Mouse (Mus musculus): Measurements from ENCODE around the gene Stard3nl. TPM values are rescaled to one million over a fixed set of nuclear protein-coding genes. Genes with fewer than 3 reads are reported as not detected.
"Not testable (repeated sequence)": the region's sequence is repeated elsewhere in the genome, so short reads cannot be mapped to it uniquely, and the experiment has no call there.

The Stard3nl gene
- polyA plus RNA-seq, 1 experiment from 2014 or later = 215 TPM

DNA sequence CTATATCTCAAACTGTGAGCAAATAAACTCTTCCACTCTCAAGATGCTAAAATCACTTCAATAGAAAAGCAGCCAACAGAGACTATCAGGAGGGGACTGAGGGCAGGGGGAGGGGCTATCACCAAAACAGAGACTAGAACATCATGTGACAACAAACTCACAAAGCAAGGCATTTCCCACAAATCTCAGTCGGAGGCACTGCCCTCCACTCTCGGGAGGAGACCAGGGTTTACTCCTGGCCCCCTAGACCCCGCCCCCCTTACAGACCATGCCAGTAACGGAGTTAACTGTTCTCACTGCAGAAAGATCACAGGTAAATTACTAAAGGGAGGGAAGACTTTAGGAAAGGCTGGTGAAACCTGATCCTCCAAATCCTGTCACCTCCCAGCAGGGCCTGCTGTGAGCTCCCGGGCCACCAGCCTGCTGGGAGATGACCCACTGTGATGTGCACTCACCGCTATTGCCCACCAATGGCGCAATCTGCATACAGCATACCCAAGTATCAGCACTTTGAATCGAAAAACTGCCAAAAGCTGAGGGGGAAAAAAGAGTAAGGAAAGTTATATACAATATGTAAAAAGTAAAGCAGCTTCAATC is 23.4 kb downstream of the Stard3nl start:
- no peak overlapping the region for H3K4me2 ChIP-seq
- H3K9ac ChIP-seq = no peak overlapping the region
- no peaks in the 10 kb centered on the region for H3K9me3 ChIP-seq
- no peak overlapping the region for H3K27ac ChIP-seq (replicated peaks)
- H3K4me1 ChIP-seq (replicated peaks) = no peaks in the 10 kb centered on the region
- 13% methylated on average over 8 of the region's 8 CpGs for WGBS
- no peaks in the 10 kb centered on the region for H3K27me3 ChIP-seq
- H3K36me3 ChIP-seq = peaks cover 64% of the 10 kb centered on the region
- ATAC-seq (ENCODE audit: low read depth) = no peak
- H3K4me3 ChIP-seq = no peak overlapping the region

GRCm38 (mm10) chr13:19368817-19369216 is 26.8 kb downstream of the Stard3nl start:
- H3K9me3 ChIP-seq = no peaks in the 10 kb centered on the region
- no peak overlapping the region for H3K4me3 ChIP-seq
- no peak overlapping the region for H3K4me2 ChIP-seq
- H3K9ac ChIP-seq = no peak overlapping the region
- no peaks in the 10 kb centered on the region for H3K27me3 ChIP-seq
- 94% methylated on average over 6 of the region's 6 CpGs for WGBS
- H3K36me3 ChIP-seq = peaks cover 61% of the 10 kb centered on the region
- no peak for ATAC-seq (ENCODE audit: low read depth)
- H3K27ac ChIP-seq (replicated peaks) = no peak overlapping the region
- H3K4me1 ChIP-seq (replicated peaks) = no peaks in the 10 kb centered on the region

DNA sequence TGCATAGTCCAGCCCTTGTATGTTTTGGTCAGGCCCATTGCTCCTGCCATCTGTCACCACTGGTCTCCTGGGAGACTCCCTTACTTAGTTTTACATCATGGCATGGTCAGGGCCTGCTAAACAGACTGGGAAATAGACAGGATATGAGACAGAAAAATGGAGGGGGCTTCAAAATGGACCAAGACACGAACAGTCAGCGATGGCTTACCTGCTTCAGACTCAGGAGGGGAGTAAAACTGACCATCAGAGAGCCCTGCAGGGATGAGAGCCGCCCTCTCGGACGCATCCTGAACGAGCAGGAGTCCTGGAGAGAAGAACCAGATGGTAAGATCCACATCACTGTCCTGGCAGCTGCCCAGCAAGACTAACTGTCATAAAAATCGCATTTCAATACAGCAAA is 28.1 kb downstream of the Stard3nl start:
- no peak for ATAC-seq (ENCODE audit: low read depth)
- no peak overlapping the region for H3K4me2 ChIP-seq
- H3K4me1 ChIP-seq (replicated peaks) = no peaks in the 10 kb centered on the region
- whole genome bisulfite sequencing = 69% methylated on average over 7 of the region's 7 CpGs
- H3K27ac ChIP-seq (replicated peaks) = no peak overlapping the region
- H3K9ac ChIP-seq = no peak overlapping the region
- H3K27me3 ChIP-seq = no peaks in the 10 kb centered on the region
- H3K4me3 ChIP-seq = no peak overlapping the region
- H3K9me3 ChIP-seq = no peaks in the 10 kb centered on the region
- peaks cover 62% of the 10 kb centered on the region for H3K36me3 ChIP-seq

DNA sequence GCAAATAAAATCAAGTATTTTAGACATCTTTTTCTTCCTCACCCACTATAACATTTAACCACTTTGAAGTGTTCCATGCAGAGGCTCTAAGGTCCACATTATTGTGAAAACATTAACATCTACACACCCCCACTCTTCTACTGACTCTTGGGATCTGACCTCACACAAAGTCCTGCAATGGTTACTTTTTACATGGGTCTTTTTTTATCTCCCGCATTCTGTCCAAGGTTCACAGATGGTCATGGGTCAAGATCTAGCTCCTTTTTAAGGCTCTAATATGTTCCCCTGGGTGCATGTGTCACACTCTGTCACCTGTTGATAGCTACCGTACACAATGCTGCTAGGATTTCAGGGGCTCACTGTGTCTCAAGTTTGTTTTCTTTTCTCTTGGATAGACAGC is 28.7 kb downstream of the Stard3nl start:
- 81% methylated on average over 2 of the region's 2 CpGs for WGBS
- H3K4me1 ChIP-seq (replicated peaks) = no peaks in the 10 kb centered on the region
- H3K4me2 ChIP-seq = no peak overlapping the region
- ATAC-seq (ENCODE audit: low read depth) = no peak
- H3K27me3 ChIP-seq = no peaks in the 10 kb centered on the region
- H3K27ac ChIP-seq (replicated peaks) = no peak overlapping the region
- H3K9me3 ChIP-seq = no peaks in the 10 kb centered on the region
- H3K4me3 ChIP-seq = no peak overlapping the region
- H3K36me3 ChIP-seq = peaks cover 56% of the 10 kb centered on the region
- H3K9ac ChIP-seq = no peak overlapping the region

DNA sequence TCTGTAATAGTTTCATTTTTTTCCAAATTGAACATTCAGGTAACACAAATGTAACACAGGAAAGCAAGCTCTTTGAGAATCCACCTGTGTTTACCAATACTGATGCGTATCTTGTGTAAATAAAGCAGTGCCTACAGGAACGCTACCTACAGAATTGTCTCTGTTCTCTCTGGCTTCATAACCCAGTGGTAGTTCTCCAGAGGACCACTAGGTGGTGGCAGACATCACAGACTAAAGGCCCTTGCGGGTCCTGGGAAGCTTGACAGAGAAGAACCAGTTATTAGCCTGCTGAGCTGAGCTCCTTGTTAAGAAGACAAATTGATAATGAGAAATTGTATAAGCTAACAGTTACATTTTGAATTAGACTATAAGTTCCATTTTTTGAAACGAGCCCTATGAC is 30.0 kb downstream of the Stard3nl start:
- peaks cover 49% of the 10 kb centered on the region for H3K36me3 ChIP-seq
- ATAC-seq (ENCODE audit: low read depth) = 0 out of 2 replicates have a peak, but pooled peaks have one; percentile 55

GRCm38 (mm10) chr13:19364245-19364772 is 31.3 kb downstream of the Stard3nl start:
- Histone ChIP-seq H3K4me1 (replicated peaks) (no peaks in the 10 kb centered on the region), H3K9me3 (no peaks in the 10 kb centered on the region), H3K27ac (replicated peaks) (no peak overlapping the region), H3K36me3 (peaks cover 40% of the 10 kb centered on the region), H3K4me3 (no peak overlapping the region), H3K27me3 (no peaks in the 10 kb centered on the region), H3K9ac (no peak overlapping the region), H3K4me2 (no peak overlapping the region)
- WGBS = 83% methylated on average over 11 of the region's 11 CpGs
- peak; percentile 58; the same call in 1 of the 2 replicates for ATAC-seq (ENCODE audit: low read depth)

More for the DNA sequence above, 30.0 kb downstream of the Stard3nl start:
- 39% methylated on average over 4 of the region's 4 CpGs for WGBS
- Histone ChIP-seq H3K27ac (replicated peaks) (no peak overlapping the region), H3K4me1 (replicated peaks) (no peaks in the 10 kb centered on the region), H3K9ac (no peak overlapping the region), H3K4me2 (no peak overlapping the region), H3K9me3 (no peaks in the 10 kb centered on the region), H3K4me3 (no peak overlapping the region), H3K27me3 (no peaks in the 10 kb centered on the region)

GRCm38 (mm10) chr13:19362358-19362757 is 33.2 kb downstream of the Stard3nl start:
- H3K36me3 ChIP-seq = peaks cover 46% of the 10 kb centered on the region
- no peak overlapping the region for H3K9ac ChIP-seq
- WGBS = 60% methylated on average over 6 of the region's 6 CpGs

GRCm38 (mm10) chr13:19358027-19358426 is 37.6 kb downstream of the Stard3nl start:
- WGBS = 73% methylated on average over 5 of the region's 5 CpGs
- no peak overlapping the region for H3K4me2 ChIP-seq
- H3K9me3 ChIP-seq = no peaks in the 10 kb centered on the region
- H3K9ac ChIP-seq = no peak overlapping the region
- no peak for ATAC-seq (ENCODE audit: low read depth)
- H3K4me1 ChIP-seq (replicated peaks) = peaks cover 8% of the 10 kb centered on the region; the same call in 1 of the 2 replicates
- H3K4me3 ChIP-seq = no peak overlapping the region
- peaks cover 45% of the 10 kb centered on the region for H3K36me3 ChIP-seq
- no peaks in the 10 kb centered on the region for H3K27me3 ChIP-seq
- no peak overlapping the region for H3K27ac ChIP-seq (replicated peaks)

More at GRCm38 (mm10) chr13:19362358-19362757, 33.2 kb downstream of the Stard3nl start:
- Histone ChIP-seq H3K4me1 (replicated peaks) (no peaks in the 10 kb centered on the region), H3K4me3 (no peak overlapping the region), H3K27me3 (no peaks in the 10 kb centered on the region), H3K4me2 (no peak overlapping the region), H3K27ac (replicated peaks) (no peak overlapping the region), H3K9me3 (no peaks in the 10 kb centered on the region)
- ATAC-seq (ENCODE audit: low read depth) = no peak

DNA sequence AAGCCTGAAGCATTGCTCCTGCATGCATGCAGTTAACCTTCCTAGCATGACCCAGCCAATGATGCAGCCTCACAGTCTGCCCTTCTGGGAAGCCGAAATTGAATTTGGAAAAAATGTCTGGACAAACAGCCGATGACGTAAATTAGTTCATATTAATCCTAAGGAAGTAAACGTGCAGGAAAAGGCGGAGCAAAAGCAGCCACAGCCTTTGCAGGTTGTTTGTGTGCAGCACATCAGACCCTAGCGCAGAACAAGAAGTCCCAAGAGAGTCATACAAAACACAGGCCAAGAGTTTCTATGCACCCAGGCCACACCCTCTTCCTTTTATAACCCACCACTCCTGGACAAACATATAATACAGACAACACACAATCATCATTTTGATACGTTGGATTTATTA is 38.3 kb downstream of the Stard3nl start:
- Histone ChIP-seq H3K36me3 (peaks cover 45% of the 10 kb centered on the region), H3K4me3 (no peak overlapping the region), H3K4me1 (replicated peaks) (peaks cover 8% of the 10 kb centered on the region; the same call in 1 of the 2 replicates), H3K9ac (no peak overlapping the region), H3K27ac (replicated peaks) (no peak overlapping the region), H3K27me3 (no peaks in the 10 kb centered on the region), H3K9me3 (no peaks in the 10 kb centered on the region), H3K4me2 (no peak overlapping the region)
- no peak for ATAC-seq (ENCODE audit: low read depth)
- WGBS = 82% methylated on average over 7 of the region's 7 CpGs

GRCm38 (mm10) chr13:19356720-19357119 is 38.9 kb downstream of the Stard3nl start:
- peak; percentile 43 for ATAC-seq (ENCODE audit: low read depth)
- Histone ChIP-seq H3K9me3 (no peaks in the 10 kb centered on the region), H3K9ac (no peak overlapping the region), H3K4me3 (no peak overlapping the region), H3K4me2 (no peak overlapping the region), H3K36me3 (peaks cover 45% of the 10 kb centered on the region), H3K27me3 (no peaks in the 10 kb centered on the region), H3K4me1 (replicated peaks) (peaks cover 8% of the 10 kb centered on the region; the same call in 1 of the 2 replicates), H3K27ac (replicated peaks) (no peak overlapping the region)
- WGBS = 69% methylated on average over 5 of the region's 5 CpGs

DNA sequence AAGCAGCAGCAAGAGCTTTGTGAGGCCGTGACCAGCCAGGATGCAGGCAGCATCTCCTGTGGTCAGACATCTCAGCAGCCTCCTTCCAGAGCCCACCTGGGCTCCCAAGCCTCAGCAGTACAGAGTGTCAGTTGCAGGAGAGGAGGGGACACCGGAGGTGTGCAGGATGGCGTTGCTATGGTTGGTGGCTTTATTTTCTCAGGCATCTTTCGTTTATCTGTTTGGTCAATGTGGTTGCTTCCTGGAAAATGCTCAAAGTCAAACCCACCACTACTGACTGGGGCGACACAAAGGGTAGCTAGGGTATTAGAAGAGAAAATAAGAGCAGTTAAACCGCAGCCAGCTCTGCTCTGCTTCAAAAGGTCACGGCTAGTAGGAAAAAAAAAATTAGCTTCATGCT is 39.5 kb downstream of the Stard3nl start:
- Histone ChIP-seq H3K36me3 (peaks cover 42% of the 10 kb centered on the region), H3K9me3 (no peaks in the 10 kb centered on the region), H3K4me1 (replicated peaks) (peaks cover 8% of the 10 kb centered on the region; the same call in 1 of the 2 replicates), H3K4me2 (no peak overlapping the region), H3K9ac (no peak overlapping the region), H3K4me3 (no peak overlapping the region), H3K27me3 (no peaks in the 10 kb centered on the region), H3K27ac (replicated peaks) (no peak overlapping the region)
- 67% methylated on average over 7 of the region's 7 CpGs for WGBS
- ATAC-seq (ENCODE audit: low read depth) = no peak

GRCm38 (mm10) chr13:19352795-19353194 is 42.8 kb downstream of the Stard3nl start:
- Histone ChIP-seq H3K4me3 (no peak overlapping the region), H3K36me3 (peaks cover 22% of the 10 kb centered on the region), H3K27me3 (no peaks in the 10 kb centered on the region), H3K27ac (replicated peaks) (no peak overlapping the region), H3K9ac (no peak overlapping the region), H3K4me1 (replicated peaks) (peaks cover 8% of the 10 kb centered on the region; the same call in 1 of the 2 replicates), H3K9me3 (no peaks in the 10 kb centered on the region), H3K4me2 (no peak overlapping the region)
- ATAC-seq (ENCODE audit: low read depth) = no peak
- WGBS = 80% methylated on average over 3 of the region's 3 CpGs

DNA sequence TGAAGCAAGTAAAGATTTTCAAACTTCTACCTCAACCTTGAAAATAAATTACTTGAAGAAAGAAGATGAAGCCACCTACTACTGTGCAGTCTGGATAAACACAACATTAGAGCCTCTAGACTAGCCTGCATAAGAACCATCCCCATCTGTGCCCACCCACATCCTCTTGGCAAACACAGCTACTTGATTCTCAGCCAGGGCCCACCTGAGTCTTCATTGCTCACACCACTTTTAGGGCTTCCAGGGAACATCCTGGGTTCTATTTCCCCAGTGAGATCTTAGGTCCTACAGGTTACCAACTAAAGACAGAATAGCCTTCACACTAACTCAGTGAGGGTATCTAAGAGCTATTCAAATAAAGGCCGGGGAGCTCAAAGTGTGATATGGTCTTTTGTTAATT is 55.2 kb downstream of the Stard3nl start:
- not testable (repeated sequence) for ATAC-seq (ENCODE audit: low read depth); H3K9ac ChIP-seq; H3K27ac ChIP-seq (replicated peaks); H3K4me3 ChIP-seq; H3K4me2 ChIP-seq; H3K36me3 ChIP-seq; H3K9me3 ChIP-seq; H3K4me1 ChIP-seq (replicated peaks); H3K27me3 ChIP-seq
- 69% methylated on average over 1 of the region's 1 CpGs for WGBS
